8 mouse cellular contexts compared by ENCODE assay signal in the genomic region with DNA sequence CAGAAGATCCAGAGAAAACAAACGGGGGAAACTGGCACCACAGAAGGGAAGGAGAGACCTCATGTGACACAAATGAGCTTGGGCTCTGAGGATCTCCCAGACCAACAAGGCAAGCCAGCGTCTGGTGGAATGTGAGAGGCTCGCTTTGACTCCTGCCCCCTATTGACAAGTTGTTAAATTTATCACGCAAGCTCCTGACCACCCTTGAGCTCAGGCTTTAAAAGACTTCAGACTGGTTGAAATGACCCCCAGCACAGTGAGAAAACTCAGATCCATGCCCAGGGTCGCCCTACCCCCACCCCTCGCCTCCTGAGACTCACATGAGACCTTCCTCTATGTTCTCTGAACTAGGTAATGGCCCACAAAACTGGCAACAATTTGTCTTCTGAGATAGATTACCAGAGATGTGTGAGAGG. TPM values are rescaled to one million over a fixed set of nuclear protein-coding genes. Genes with fewer than 3 reads are reported as not detected.
DNase-seq lines count a peak whose midpoint lies in the region; ATAC-seq lines count a peak whose summit lies in the region.

B230217C12Rik (plus strand) TSS at position 242 of the 416 bp plus-strand sequence.

- H3K4me3 ChIP-seq in forebrain, embryonic 11.5 days (ENCODE audit: low read depth, low read length), result peak within 1 kb of the TSS; percentile 47

- under 1% methylated on average over 6 of the region's 6 CpGs for WGBS in forebrain, embryonic 11.5 days

- peaks cover under 1% of the 10 kb centered on the region; the same call in 1 of the 2 replicates for H3K36me3 ChIP-seq in forebrain, embryonic 11.5 days (ENCODE audit: control insufficient read depth, insufficient read depth, low read length)

- peak within 1 kb of the TSS; percentile 75 for H3K9ac ChIP-seq in forebrain, embryonic 11.5 days (ENCODE audit: low read length)

- DNase-seq in layer of hippocampus, adult 8-10 months (ENCODE audit: low spot score in 2 of 2), result no peak
- DNase-seq in layer of hippocampus, adult 11-12 months (ENCODE audit: low spot score), result no peak
- peak; percentile 68 for DNase-seq in adipocyte (ENCODE audit: low spot score)
- no peak for DNase-seq in forebrain, embryonic 11.5 days (ENCODE audit: low spot score)
- no peak for DNase-seq in layer of hippocampus, postnatal 25 days (ENCODE audit: extremely low spot score in 1 of 2, low spot score in 1 of 2)
- DNase-seq in mesoderm, embryonic 11.5 days (ENCODE audit: low read depth, low spot score), result peak; percentile 71
- no peak for DNase-seq in adrenal gland, postnatal 14 days
- DNase-seq in frontal cortex, postnatal 10 days (ENCODE audit: low spot score in 2 of 2), result no peak

- H3K9me3 ChIP-seq in forebrain, embryonic 11.5 days (ENCODE audit: control insufficient read depth, low read length), result no peaks in the 10 kb centered on the region

- H3K4me1 ChIP-seq in forebrain, embryonic 11.5 days (replicated peaks; ENCODE audit: control insufficient read depth, insufficient read depth, low read length), result no peaks in the 10 kb centered on the region; the same call in 1 of the 2 replicates

- peak within 1 kb of the TSS; percentile 63; the same call in 1 of the 2 replicates for H3K27ac ChIP-seq in forebrain, embryonic 11.5 days (ENCODE audit: low read depth, low read length)

- H3K27me3 ChIP-seq in forebrain, embryonic 11.5 days (ENCODE audit: control insufficient read depth, insufficient read depth, low read length), result no peaks in the 10 kb centered on the region

- ATAC-seq in forebrain, embryonic 11.5 days (replicated peaks; ENCODE audit: low FRiP score), result peak; percentile 39

- peak within 1 kb of the TSS; percentile 76 for H3K4me2 ChIP-seq in forebrain, embryonic 11.5 days (ENCODE audit: low read depth, low read length, severe bottlenecking)

RNA-seq across cellular contexts. Expression of gene B230217C12Rik, which starts in this region (rescaled TPM):
- 10 to 100 TPM; 58.6 to 70.2 (median 68.1) TPM for total RNA-seq in layer of hippocampus, adult 8-10 months (2022)
- 13.3 and 17.7 TPM in 2 replicates for polyA plus RNA-seq in forebrain, embryonic 11.5 days (2014; fragmentation: Nextera tagmentation; extraction: Ambion mirVana)
- 10 to 100 TPM; 66.2 to 71.6 TPM for total RNA-seq in layer of hippocampus, postnatal 25 days (2021)
- total RNA-seq in adrenal gland, postnatal 14 days (2021), result 2.4 and 3.5 TPM in 2 replicates

Comparison
In these comparisons a context has a peak if more than half of its experiments do, and no peak if none do; other contexts are left out.
1. RNA of gene B230217C12Rik (total RNA-seq): 66.2 to 71.6 TPM in layer of hippocampus, postnatal 25 days and 58.6 to 70.2 TPM in layer of hippocampus, adult 8-10 months; 2.4 to 3.5 TPM in adrenal gland, postnatal 14 days; every median in the first group is over 10 times any median in the second.
2. DNase-seq: peak in adipocyte (single experiment) and mesoderm, embryonic 11.5 days (single experiment); none in layer of hippocampus, adult 8-10 months (0 of 2), layer of hippocampus, adult 11-12 months (single experiment), forebrain, embryonic 11.5 days (single experiment), layer of hippocampus, postnatal 25 days (0 of 2), adrenal gland, postnatal 14 days (single experiment) and frontal cortex, postnatal 10 days (0 of 2).